Mouse (Mus musculus): ENCODE data around the gene Entpd3. TPM values are rescaled to one million over a fixed set of nuclear protein-coding genes. Genes with fewer than 3 reads are reported as not detected.

Gene Entpd3
- 5.8 and 6.7 TPM in 2 replicates for polyA plus RNA-seq (2015; fragmentation: Nextera tagmentation; extraction: Ambion mirVana)

- WGBS, result under 1% methylated on average over 31 of the region's 31 CpGs
- Histone ChIP-seq H3K27me3 (peaks cover 28% of the 10 kb centered on the region), H3K9ac (peak within 1 kb of the TSS; percentile 71), H3K4me2 (peak within 1 kb of the TSS; percentile 84), H3K36me3 (no peaks in the 10 kb centered on the region), H3K9me3 (no peaks in the 10 kb centered on the region), H3K4me3 (peak within 1 kb of the TSS; percentile 52), H3K4me1 (peaks cover 26% of the 10 kb centered on the region), H3K27ac (no peak within 1 kb of the TSS)
- no peak for ATAC-seq (ENCODE audit: insufficient number of reproducible peaks, insufficient read depth, low FRiP score, low TSS enrichment, low read depth)
Measured at GRCm38 (mm10) chr9:120539662-120540251, at the start of gene Entpd3. Gene Entpd3 (plus strand): TSS chr9:120539818.

DNA sequence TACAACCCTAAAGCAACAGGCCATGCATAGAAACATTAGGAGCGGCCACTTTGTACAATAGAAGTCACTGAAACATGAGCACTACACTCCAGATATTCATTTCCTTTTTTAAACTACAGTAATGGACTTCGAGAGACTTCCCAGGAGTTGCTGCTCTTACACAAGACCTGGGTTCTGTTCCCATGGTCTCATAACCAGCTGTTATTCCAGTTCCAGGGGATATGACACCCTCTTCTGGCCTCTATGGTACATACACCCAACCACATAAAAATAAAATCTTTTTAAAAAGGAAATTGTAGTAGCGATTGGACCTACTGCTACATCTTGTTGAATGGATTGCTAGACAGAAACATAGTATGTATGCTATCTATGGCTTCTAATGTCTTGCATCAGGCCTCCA, 48.1 kb upstream of the Entpd3 start:
- no peak for ATAC-seq (ENCODE audit: insufficient number of reproducible peaks, insufficient read depth, low FRiP score, low TSS enrichment, low read depth)
- Histone ChIP-seq H3K9ac (no peak overlapping the region), H3K4me2 (peak overlapping the region; percentile 81), H3K9me3 (no peaks in the 10 kb centered on the region), H3K4me1 (peaks cover 18% of the 10 kb centered on the region), H3K27ac (no peak overlapping the region), H3K4me3 (peak overlapping the region; percentile 100), H3K36me3 (peaks cover 23% of the 10 kb centered on the region), H3K27me3 (no peaks in the 10 kb centered on the region)
- 83% methylated on average over 3 of the region's 3 CpGs for WGBS

DNA sequence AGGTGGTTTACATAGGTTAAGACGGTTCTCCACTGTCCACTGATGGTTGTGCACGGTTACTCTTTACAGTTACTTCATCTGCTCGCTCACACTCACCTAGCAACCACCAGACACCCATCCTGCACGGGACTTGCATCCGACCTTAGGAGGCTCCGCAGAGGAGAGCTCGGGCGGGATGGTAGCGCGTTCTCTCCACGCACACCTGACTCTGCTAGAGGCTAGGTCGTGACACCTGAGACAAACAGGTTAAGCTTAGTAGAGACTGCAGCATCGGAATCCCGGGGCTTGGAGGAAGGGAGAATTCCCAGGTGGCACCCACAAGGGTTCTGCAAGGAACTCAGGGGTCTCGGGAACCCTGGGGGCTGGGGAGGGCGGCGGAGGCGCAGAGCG, 47.6 kb upstream of the Entpd3 start, which contains the start of gene Eif1b:
Eif1b (plus strand) TSS at position 223 of the 390 bp plus-strand sequence.
- peaks cover 23% of the 10 kb centered on the region for H3K36me3 ChIP-seq
- H3K9ac ChIP-seq, result peak within 1 kb of the TSS; percentile 100
- H3K27me3 ChIP-seq, result no peaks in the 10 kb centered on the region
- H3K27ac ChIP-seq, result peak within 1 kb of the TSS; percentile 93
- 4% methylated on average over 19 of the region's 19 CpGs for WGBS
- peak within 1 kb of the TSS; percentile 100 for H3K4me3 ChIP-seq
- no peaks in the 10 kb centered on the region for H3K9me3 ChIP-seq
- ATAC-seq (ENCODE audit: insufficient number of reproducible peaks, insufficient read depth, low FRiP score, low TSS enrichment, low read depth), result peak; percentile 40; the same call in 1 of the 2 replicates
- H3K4me1 ChIP-seq, result peaks cover 18% of the 10 kb centered on the region
- peak within 1 kb of the TSS; percentile 81 for H3K4me2 ChIP-seq

GRCm38 (mm10) chr9:120492400-120493351, 46.9 kb upstream of the Entpd3 start:
- Histone ChIP-seq H3K4me2 (peak overlapping the region; percentile 81), H3K27me3 (no peaks in the 10 kb centered on the region), H3K4me1 (peaks cover 18% of the 10 kb centered on the region), H3K9me3 (no peaks in the 10 kb centered on the region), H3K4me3 (peak overlapping the region; percentile 100), H3K9ac (peak overlapping the region; percentile 100), H3K36me3 (peaks cover 23% of the 10 kb centered on the region), H3K27ac (peak overlapping the region; percentile 93)
- ATAC-seq (ENCODE audit: insufficient number of reproducible peaks, insufficient read depth, low FRiP score, low TSS enrichment, low read depth), result peak; percentile 69
- WGBS, result under 1% methylated on average over 77 of the region's 97 CpGs

DNA sequence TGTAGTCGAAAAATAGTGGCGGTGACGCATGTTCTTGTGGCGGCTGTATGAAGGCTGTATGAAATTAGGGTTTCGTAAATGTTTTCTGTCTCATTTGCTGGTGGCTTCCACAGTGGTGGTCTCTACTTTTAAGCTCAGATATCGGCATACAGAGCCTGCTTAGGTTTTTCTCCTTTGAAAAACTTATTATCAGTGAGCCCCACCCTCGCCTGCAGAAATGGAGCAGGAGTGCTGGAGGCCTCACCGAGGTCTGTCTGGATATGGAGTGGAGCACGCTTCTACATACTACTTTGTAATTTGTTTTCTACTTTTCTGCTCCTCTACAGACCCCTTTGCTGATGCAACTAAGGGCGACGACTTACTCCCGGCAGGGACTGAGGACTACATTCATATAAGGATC, 45.8 kb upstream of the Entpd3 start:
- Histone ChIP-seq H3K4me3 (peak overlapping the region; percentile 100), H3K9ac (peak overlapping the region; percentile 100), H3K4me2 (peak overlapping the region; percentile 81), H3K4me1 (peaks cover 18% of the 10 kb centered on the region), H3K9me3 (no peaks in the 10 kb centered on the region), H3K27me3 (no peaks in the 10 kb centered on the region), H3K27ac (peak overlapping the region; percentile 62; the same call in 1 of the 2 replicates), H3K36me3 (peaks cover 23% of the 10 kb centered on the region)
- ATAC-seq (ENCODE audit: insufficient number of reproducible peaks, insufficient read depth, low FRiP score, low TSS enrichment, low read depth), result no peak
- WGBS, result 49% methylated on average over 12 of the region's 12 CpGs

GRCm38 (mm10) chr9:120496691-120497090, 42.9 kb upstream of the Entpd3 start:
- Histone ChIP-seq H3K9ac (no peak overlapping the region), H3K4me2 (no peak overlapping the region), H3K4me3 (no peak overlapping the region), H3K9me3 (no peaks in the 10 kb centered on the region), H3K27me3 (no peaks in the 10 kb centered on the region), H3K27ac (no peak overlapping the region), H3K4me1 (peaks cover 15% of the 10 kb centered on the region), H3K36me3 (peaks cover 23% of the 10 kb centered on the region)
- 6% methylated on average over 3 of the region's 3 CpGs for WGBS
- ATAC-seq (ENCODE audit: insufficient number of reproducible peaks, insufficient read depth, low FRiP score, low TSS enrichment, low read depth), result no peak

DNA sequence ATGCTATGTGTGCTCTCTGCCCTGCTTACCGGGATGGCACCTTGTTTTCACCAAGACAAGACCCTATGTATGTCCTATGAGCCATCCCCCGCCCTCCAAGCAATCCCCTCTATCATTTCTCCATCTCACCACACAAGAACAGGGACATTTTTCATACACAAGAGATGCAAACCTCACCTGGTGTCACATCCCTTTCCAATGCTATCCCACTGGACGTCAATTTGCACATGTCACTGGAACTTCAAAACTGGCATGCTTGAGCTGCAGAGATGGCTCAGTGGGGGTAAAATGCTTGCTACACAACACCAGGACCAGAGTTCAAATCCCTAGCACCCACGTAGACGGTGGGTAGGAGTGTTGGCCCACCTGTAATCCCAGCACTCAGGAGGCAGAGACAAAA, 41.6 kb upstream of the Entpd3 start:
- Histone ChIP-seq H3K9me3 (no peaks in the 10 kb centered on the region), H3K36me3 (peaks cover 23% of the 10 kb centered on the region), H3K27ac (no peak overlapping the region), H3K4me1 (peaks cover 15% of the 10 kb centered on the region), H3K4me3 (no peak overlapping the region), H3K9ac (no peak overlapping the region), H3K27me3 (no peaks in the 10 kb centered on the region), H3K4me2 (no peak overlapping the region)
- no peak for ATAC-seq (ENCODE audit: insufficient number of reproducible peaks, insufficient read depth, low FRiP score, low TSS enrichment, low read depth)
- WGBS, result 84% methylated on average over 5 of the region's 5 CpGs

- H3K27ac ChIP-seq, result no peak overlapping the region
- H3K4me1 ChIP-seq, result no peaks in the 10 kb centered on the region
- H3K9me3 ChIP-seq, result no peaks in the 10 kb centered on the region
- no peaks in the 10 kb centered on the region for H3K36me3 ChIP-seq
- H3K4me2 ChIP-seq, result no peak overlapping the region
- no peak overlapping the region for H3K9ac ChIP-seq
- no peak overlapping the region for H3K4me3 ChIP-seq
- WGBS, result 40% methylated on average over 10 of the region's 10 CpGs
- no peaks in the 10 kb centered on the region for H3K27me3 ChIP-seq
- ATAC-seq (ENCODE audit: insufficient number of reproducible peaks, insufficient read depth, low FRiP score, low TSS enrichment, low read depth), result no peak
Measured at GRCm38 (mm10) chr9:120501191-120501902, 38.3 kb upstream of the Entpd3 start.

- ATAC-seq (ENCODE audit: insufficient number of reproducible peaks, insufficient read depth, low FRiP score, low TSS enrichment, low read depth), result no peak
- 9% methylated on average over 8 of the region's 8 CpGs for WGBS
- no peak overlapping the region for H3K9ac ChIP-seq
Measured at GRCm38 (mm10) chr9:120502013-120502412, 37.6 kb upstream of the Entpd3 start.

GRCm38 (mm10) chr9:120504423-120504822, 35.2 kb upstream of the Entpd3 start:
- Histone ChIP-seq H3K27ac (no peak overlapping the region), H3K4me1 (no peaks in the 10 kb centered on the region), H3K9ac (no peak overlapping the region), H3K4me3 (no peak overlapping the region), H3K36me3 (no peaks in the 10 kb centered on the region), H3K4me2 (no peak overlapping the region), H3K9me3 (peaks cover 4% of the 10 kb centered on the region), H3K27me3 (no peaks in the 10 kb centered on the region)
- 78% methylated on average over 2 of the region's 2 CpGs for WGBS
- ATAC-seq (ENCODE audit: insufficient number of reproducible peaks, insufficient read depth, low FRiP score, low TSS enrichment, low read depth), result no peak

More at GRCm38 (mm10) chr9:120502013-120502412, 37.6 kb upstream of the Entpd3 start:
- H3K27me3 ChIP-seq, result no peaks in the 10 kb centered on the region
- H3K4me1 ChIP-seq, result no peaks in the 10 kb centered on the region
- H3K9me3 ChIP-seq, result peaks cover 4% of the 10 kb centered on the region
- H3K27ac ChIP-seq, result no peak overlapping the region
- no peak overlapping the region for H3K4me3 ChIP-seq
- no peak overlapping the region for H3K4me2 ChIP-seq
- H3K36me3 ChIP-seq, result no peaks in the 10 kb centered on the region

- Histone ChIP-seq H3K9ac (no peak overlapping the region), H3K36me3 (no peaks in the 10 kb centered on the region), H3K4me2 (no peak overlapping the region), H3K4me3 (no peak overlapping the region), H3K27ac (no peak overlapping the region), H3K27me3 (no peaks in the 10 kb centered on the region), H3K9me3 (peaks cover 2% of the 10 kb centered on the region), H3K4me1 (no peaks in the 10 kb centered on the region)
- 72% methylated on average over 3 of the region's 3 CpGs for WGBS
- ATAC-seq (ENCODE audit: insufficient number of reproducible peaks, insufficient read depth, low FRiP score, low TSS enrichment, low read depth), result no peak
Measured at GRCm38 (mm10) chr9:120511781-120512180, 27.8 kb upstream of the Entpd3 start.
